Mouse (Mus musculus): Measurements from ENCODE around the gene Pglyrp2.

DNA sequence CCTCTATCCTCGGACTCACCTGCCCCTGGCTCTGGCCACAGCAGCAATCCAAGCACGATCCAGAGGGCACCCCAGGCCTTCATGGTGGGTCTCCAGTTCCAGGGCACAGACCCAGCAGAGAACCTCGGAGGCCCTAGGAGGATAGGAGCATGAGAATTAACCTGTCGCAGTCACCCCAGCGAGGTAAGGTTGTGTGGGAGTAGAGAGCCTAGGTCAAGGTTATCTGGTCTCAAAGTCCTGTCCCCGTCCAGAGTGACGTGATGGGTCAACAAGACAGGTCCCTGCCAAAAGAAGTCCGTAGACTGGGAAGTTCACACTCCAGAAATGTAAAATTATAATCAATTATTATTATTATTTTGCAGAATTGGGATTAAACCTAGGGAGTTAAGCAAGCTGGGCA is 3.2 kb downstream of the Pglyrp2 start:
- no peak for TF ChIP-seq POLR2A (IDR thresholded peaks at IDR 0.05; ENCODE audit: low read depth, low read length)
- TF ChIP-seq CTCF (conservative IDR thresholded peaks at IDR 0.05; ENCODE audit: insufficient read depth, insufficient read length, low read depth, low read length): no peak
